Mouse (Mus musculus) embryonic facial prominence, embryonic 15.5 days (tissue): ENCODE measurements at regions not wholly inside any gene's neighbourhood (a gene's known extent, or its start where the extent isn't known, plus 50 kb on each side); places are given as distances from the start of the nearest gene placed in this dataset.
A peak's percentile ranks its signal among the peaks of the same experiment; 100 is the strongest.
"Not testable (repeated sequence)": the region's sequence is repeated elsewhere in the genome, so short reads cannot be mapped to it uniquely, and the experiment has no call there.

Experiments
- ATAC-seq: fragments of 200-750 bp; cut with Nextera tagmentation; 2 replicates; pipeline ENCODE4 v1.8.0; 2017; ENCODE audit warnings: low read depth, moderate TSS enrichment; ENCODE audit not compliant: insufficient number of reproducible peaks, low FRiP score, low TSS enrichment
- H3K27ac ChIP-seq: fragments of 300-500 bp; sonication (generic); replicated peaks from 2 replicates; pipeline ENCODE4 v1.5.1; 2015; ENCODE audit warnings: mild to moderate bottlenecking, inconsistent platforms
- H3K27me3 ChIP-seq: fragments of 300-500 bp; sonication (generic); 2 replicates; pipeline ENCODE4 v1.6.1; 2015; ENCODE audit warnings: inconsistent platforms
- H3K36me3 ChIP-seq: fragments of 300-500 bp; sonication (generic); 2 replicates; pipeline ENCODE4 v1.6.1; 2015; ENCODE audit warnings: mild to moderate bottlenecking, inconsistent platforms
- H3K4me1 ChIP-seq: fragments of 300-500 bp; sonication (generic); 2 replicates; pipeline ENCODE4 v1.6.1; 2015; ENCODE audit warnings: inconsistent platforms
- H3K4me2 ChIP-seq: fragments of 300-500 bp; sonication (generic); replicated peaks from 2 replicates; pipeline ENCODE4 v1.6.1; 2015; ENCODE audit warnings: mild to moderate bottlenecking, inconsistent platforms
- H3K4me3 ChIP-seq: fragments of 300-500 bp; sonication (generic); replicated peaks from 2 replicates; pipeline ENCODE4 v1.5.1; 2015; ENCODE audit warnings: mild to moderate bottlenecking, inconsistent platforms
- H3K9ac ChIP-seq: fragments of 300-500 bp; sonication (generic); 2 replicates; pipeline ENCODE4 v1.6.1; 2015; ENCODE audit warnings: inconsistent platforms
- H3K9me3 ChIP-seq: fragments of 300-500 bp; sonication (generic); replicated peaks from 2 replicates; pipeline ENCODE4 v1.6.1; 2016; ENCODE audit warnings: inconsistent platforms
- WGBS: fragments of 180-500 bp; shearing (Covaris S2); methylation state at CpG from one replicate; pipeline ENCODE4 v1.1.7; 2015; 5-methylcytosine and 5-hydroxymethylcytosine counted together

DNA sequence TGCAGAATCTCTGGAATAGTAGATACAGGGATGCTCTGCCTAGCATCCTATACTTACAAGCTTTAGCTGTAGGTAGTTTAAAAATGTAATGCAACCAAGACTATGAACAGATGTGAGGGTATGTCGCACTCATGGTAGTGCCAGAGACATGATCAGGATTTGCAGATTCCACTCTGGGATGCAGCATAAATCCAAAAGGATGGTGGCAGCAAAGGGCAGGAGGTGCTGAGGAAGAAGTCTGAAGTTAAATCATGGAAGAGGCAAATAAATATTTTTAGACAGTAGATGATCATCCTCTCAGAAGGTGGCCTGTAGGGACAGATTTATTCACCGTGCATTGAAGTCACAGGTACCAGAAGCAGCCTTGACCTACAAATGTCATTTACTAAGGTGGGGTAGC lies 768.1 kb upstream of the Kirrel3 start:
- ATAC-seq, result no peak
- no peaks in the 10 kb centered on the region for H3K9me3 ChIP-seq
- 88% methylated on average over 2 of the region's 2 CpGs for WGBS
- no peaks in the 10 kb centered on the region for H3K4me1 ChIP-seq
- H3K27ac ChIP-seq, result no peak overlapping the region
- H3K9ac ChIP-seq, result no peak overlapping the region
- no peaks in the 10 kb centered on the region for H3K36me3 ChIP-seq
- H3K4me2 ChIP-seq, result no peak overlapping the region
- no peaks in the 10 kb centered on the region for H3K27me3 ChIP-seq
- no peak overlapping the region for H3K4me3 ChIP-seq

DNA sequence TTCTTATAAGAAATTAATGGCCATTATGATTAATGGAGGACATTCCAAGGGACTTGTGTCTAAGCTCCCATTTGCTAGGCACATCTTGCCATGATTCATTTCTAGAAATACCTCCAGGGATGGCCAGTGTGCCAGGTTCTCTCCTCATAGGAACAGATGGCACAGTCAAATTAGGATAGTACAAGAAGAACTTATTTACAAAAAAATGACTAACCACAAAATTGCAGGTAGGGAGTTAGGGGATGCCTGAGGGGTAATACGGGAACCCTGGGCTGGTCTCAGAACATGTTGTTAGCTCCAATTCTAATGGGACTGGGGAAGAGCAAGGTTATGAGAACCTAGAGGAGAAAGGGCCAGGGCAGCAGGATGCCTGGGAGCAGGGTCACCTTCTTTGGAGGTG lies 760.9 kb upstream of the Kirrel3 start:
- H3K4me3 ChIP-seq, result no peak overlapping the region
- H3K27me3 ChIP-seq, result no peaks in the 10 kb centered on the region
- no peak for ATAC-seq
- no peak overlapping the region for H3K4me2 ChIP-seq
- no peak overlapping the region for H3K27ac ChIP-seq
- H3K9me3 ChIP-seq, result no peaks in the 10 kb centered on the region
- no peaks in the 10 kb centered on the region for H3K4me1 ChIP-seq
- no peak overlapping the region for H3K9ac ChIP-seq
- WGBS, result 85% methylated on average over 1 of the region's 1 CpGs
- no peaks in the 10 kb centered on the region for H3K36me3 ChIP-seq

DNA sequence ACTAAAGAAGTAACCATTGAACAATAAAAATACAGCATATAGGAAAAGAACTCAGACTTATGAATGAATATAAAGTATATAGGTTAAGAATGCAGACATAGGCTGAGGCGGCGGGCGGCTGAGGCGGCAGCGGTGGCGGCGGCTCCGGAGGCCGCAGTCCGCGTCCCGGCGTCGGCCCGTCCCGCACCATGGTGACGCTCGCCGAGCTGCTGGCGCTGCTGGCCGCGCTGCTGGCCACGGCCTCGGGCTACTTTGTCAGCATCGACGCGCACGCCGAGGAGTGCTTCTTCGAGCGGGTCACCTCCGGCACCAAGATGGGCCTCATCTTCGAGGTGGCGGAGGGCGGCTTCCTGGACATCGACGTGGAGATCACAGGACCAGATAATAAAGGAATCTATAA lies 757.6 kb upstream of the Kirrel3 start:
- not testable (repeated sequence) for H3K9me3 ChIP-seq, H3K4me1 ChIP-seq, H3K36me3 ChIP-seq, ATAC-seq, H3K4me2 ChIP-seq, H3K27me3 ChIP-seq, H3K27ac ChIP-seq, H3K9ac ChIP-seq, H3K4me3 ChIP-seq
- WGBS, result 81% methylated on average over 25 of the region's 37 CpGs

GRCm38 (mm10) chr9:33760701-33761100 lies 725.0 kb upstream of the Kirrel3 start:
- no peak for ATAC-seq
- H3K4me1 ChIP-seq, result no peaks in the 10 kb centered on the region
- H3K27ac ChIP-seq, result no peak overlapping the region
- H3K9ac ChIP-seq, result no peak overlapping the region
- no peaks in the 10 kb centered on the region for H3K27me3 ChIP-seq
- H3K36me3 ChIP-seq, result no peaks in the 10 kb centered on the region
- no peak overlapping the region for H3K4me2 ChIP-seq
- H3K9me3 ChIP-seq, result no peaks in the 10 kb centered on the region
- no peak overlapping the region for H3K4me3 ChIP-seq

DNA sequence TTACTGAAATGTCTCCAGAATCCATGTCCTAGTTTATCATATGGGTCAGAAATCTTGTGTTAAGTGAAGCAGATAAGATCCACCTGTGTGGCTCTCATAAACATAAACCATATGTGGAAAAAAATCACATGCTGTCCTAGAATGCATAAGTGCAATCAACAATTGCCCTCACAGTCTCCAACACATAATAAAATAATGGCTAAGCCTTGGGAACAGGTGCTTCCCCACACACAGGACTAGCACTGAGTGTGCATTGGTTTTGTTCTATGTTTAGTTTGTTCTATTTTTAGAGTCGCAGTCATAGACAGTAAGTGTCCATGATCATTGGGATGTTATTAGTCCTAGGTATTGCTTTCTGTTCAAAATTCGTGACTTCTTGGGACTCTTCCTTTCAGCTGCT lies 719.5 kb upstream of the Kirrel3 start:
- Histone ChIP-seq H3K9me3 (no peaks in the 10 kb centered on the region), H3K4me1 (no peaks in the 10 kb centered on the region), H3K4me2 (no peak overlapping the region), H3K27ac (no peak overlapping the region), H3K27me3 (no peaks in the 10 kb centered on the region), H3K9ac (no peak overlapping the region), H3K36me3 (no peaks in the 10 kb centered on the region), H3K4me3 (no peak overlapping the region)
- 76% methylated on average over 2 of the region's 2 CpGs for WGBS
- no peak for ATAC-seq

- Histone ChIP-seq H3K36me3 (no peaks in the 10 kb centered on the region), H3K9ac (no peak overlapping the region), H3K4me3 (no peak overlapping the region), H3K27me3 (no peaks in the 10 kb centered on the region), H3K4me2 (no peak overlapping the region), H3K9me3 (no peaks in the 10 kb centered on the region), H3K27ac (no peak overlapping the region), H3K4me1 (no peaks in the 10 kb centered on the region)
- 79% methylated on average over 2 of the region's 2 CpGs for WGBS
- no peak for ATAC-seq
Observed at GRCm38 (mm10) chr9:33769811-33770210, 715.9 kb upstream of the Kirrel3 start.

- no peak overlapping the region for H3K4me3 ChIP-seq
- H3K4me1 ChIP-seq, result no peaks in the 10 kb centered on the region
- H3K36me3 ChIP-seq, result no peaks in the 10 kb centered on the region
- H3K9ac ChIP-seq, result no peak overlapping the region
- 68% methylated on average over 5 of the region's 5 CpGs for WGBS
- H3K27ac ChIP-seq, result no peak overlapping the region
- no peak for ATAC-seq
- H3K4me2 ChIP-seq, result no peak overlapping the region
- no peaks in the 10 kb centered on the region for H3K27me3 ChIP-seq
- no peaks in the 10 kb centered on the region for H3K9me3 ChIP-seq
Observed at GRCm38 (mm10) chr9:33774178-33774577, 711.5 kb upstream of the Kirrel3 start.

- Histone ChIP-seq H3K4me2 (no peak overlapping the region), H3K36me3 (no peaks in the 10 kb centered on the region), H3K4me3 (no peak overlapping the region), H3K9ac (no peak overlapping the region), H3K27me3 (no peaks in the 10 kb centered on the region), H3K4me1 (no peaks in the 10 kb centered on the region), H3K27ac (no peak overlapping the region), H3K9me3 (no peaks in the 10 kb centered on the region)
- no peak for ATAC-seq
- WGBS, result 52% methylated on average over 4 of the region's 4 CpGs
Observed at GRCm38 (mm10) chr9:33790617-33791016, 695.1 kb upstream of the Kirrel3 start.

DNA sequence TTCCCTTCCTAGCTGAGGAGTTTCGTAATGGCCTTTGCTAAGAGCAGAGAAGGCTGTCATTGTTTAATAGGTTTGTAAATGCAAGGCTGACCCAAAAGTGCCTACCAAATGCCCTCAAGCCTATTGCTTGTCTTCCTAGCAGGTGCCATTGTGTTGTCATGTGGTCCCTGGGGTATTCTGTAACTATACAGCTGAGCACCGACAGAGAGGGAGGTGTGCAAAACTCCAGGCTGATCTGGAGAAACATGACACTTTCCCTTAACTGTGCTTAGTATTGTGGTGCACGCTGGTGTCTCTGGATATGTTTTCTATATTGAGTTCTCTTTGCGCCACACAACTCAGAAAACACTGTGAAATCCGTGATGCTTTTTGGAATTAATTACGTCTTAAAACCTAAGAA lies 685.4 kb upstream of the Kirrel3 start:
- Histone ChIP-seq H3K27me3 (no peaks in the 10 kb centered on the region; the same call in 1 of the 2 replicates), H3K4me3 (no peak overlapping the region), H3K36me3 (no peaks in the 10 kb centered on the region), H3K4me1 (no peaks in the 10 kb centered on the region), H3K9me3 (no peaks in the 10 kb centered on the region), H3K4me2 (no peak overlapping the region), H3K27ac (no peak overlapping the region), H3K9ac (no peak overlapping the region)
- 50% methylated on average over 6 of the region's 6 CpGs for WGBS
- ATAC-seq, result peak; percentile 75; the same call in 1 of the 2 replicates

DNA sequence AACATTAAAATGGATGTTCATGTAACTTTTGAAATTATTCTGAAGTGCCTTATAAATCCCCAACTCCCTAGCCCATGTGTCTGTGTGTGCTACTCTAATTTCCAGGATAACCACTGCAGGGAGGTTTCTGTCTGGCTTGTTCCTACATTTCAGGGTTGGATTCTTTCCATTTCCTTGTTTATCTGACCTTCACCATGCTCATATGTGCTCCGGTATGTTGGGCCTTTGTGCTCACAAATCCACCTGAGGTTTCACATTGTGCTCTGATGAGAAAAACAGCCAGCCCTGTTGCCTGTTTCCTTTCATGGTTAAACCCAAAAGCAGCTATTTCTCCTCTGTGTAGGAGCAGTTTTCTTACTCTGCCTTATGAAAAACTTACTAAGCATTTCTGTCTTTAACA lies 684.9 kb upstream of the Kirrel3 start:
- ATAC-seq, result no peak

GRCm38 (mm10) chr9:33814739-33815368 lies 670.8 kb upstream of the Kirrel3 start:
- H3K27ac ChIP-seq, result no peak overlapping the region
- whole genome bisulfite sequencing, result 69% methylated on average over 5 of the region's 5 CpGs
- H3K4me1 ChIP-seq, result no peaks in the 10 kb centered on the region
- H3K4me2 ChIP-seq, result no peak overlapping the region
- no peaks in the 10 kb centered on the region for H3K36me3 ChIP-seq
- H3K4me3 ChIP-seq, result no peak overlapping the region
- no peaks in the 10 kb centered on the region for H3K27me3 ChIP-seq
- no peak for ATAC-seq
- H3K9me3 ChIP-seq, result no peaks in the 10 kb centered on the region
- H3K9ac ChIP-seq, result no peak overlapping the region

More for the DNA sequence above, 684.9 kb upstream of the Kirrel3 start:
- H3K4me3 ChIP-seq, result no peak overlapping the region
- H3K4me2 ChIP-seq, result no peak overlapping the region
- H3K27me3 ChIP-seq, result no peaks in the 10 kb centered on the region; the same call in 1 of the 2 replicates
- 37% methylated on average over 1 of the region's 1 CpGs for WGBS
- no peak overlapping the region for H3K9ac ChIP-seq
- H3K4me1 ChIP-seq, result no peaks in the 10 kb centered on the region
- H3K27ac ChIP-seq, result no peak overlapping the region
- H3K9me3 ChIP-seq, result no peaks in the 10 kb centered on the region
- H3K36me3 ChIP-seq, result no peaks in the 10 kb centered on the region

DNA sequence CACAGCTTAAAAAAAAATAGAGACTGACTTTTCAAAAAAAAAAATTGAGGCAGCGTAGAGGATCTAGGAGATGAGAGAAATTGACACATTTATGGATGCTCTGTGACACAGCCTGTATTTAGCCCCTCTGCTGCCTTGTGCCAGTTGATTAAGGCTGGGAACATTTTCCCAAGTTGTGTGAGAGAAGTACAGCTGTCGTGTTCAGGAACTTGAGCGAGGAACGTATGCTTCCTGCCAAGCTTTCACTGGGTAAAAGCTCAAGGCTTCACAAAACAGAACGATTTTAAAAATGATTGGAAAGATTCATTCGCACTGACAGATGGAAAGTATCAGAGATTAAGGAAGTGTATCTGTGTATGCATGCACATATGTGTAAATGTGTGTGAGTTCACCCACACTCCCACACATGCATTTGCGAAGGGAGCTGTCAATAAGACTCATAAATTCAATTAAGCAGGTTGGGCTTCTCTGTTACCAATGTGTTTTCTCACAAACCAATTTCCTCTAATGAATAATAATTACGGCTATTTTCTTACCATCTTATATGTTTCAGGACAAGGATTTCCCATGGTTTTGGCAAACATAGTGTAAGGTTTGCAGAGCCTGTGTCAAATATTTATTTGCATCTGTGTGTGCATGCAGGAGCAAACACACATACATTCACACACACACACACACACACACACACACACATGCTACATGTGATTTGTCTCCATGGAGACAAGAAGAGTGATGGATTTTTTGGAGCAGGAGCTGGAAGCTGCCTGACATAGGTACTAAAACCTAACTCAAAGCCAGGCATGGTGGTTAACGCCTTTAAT lies 662.9 kb upstream of the Kirrel3 start:
- Histone ChIP-seq H3K4me2 (no peak overlapping the region), H3K9ac (no peak overlapping the region), H3K9me3 (no peaks in the 10 kb centered on the region), H3K36me3 (no peaks in the 10 kb centered on the region), H3K4me3 (no peak overlapping the region), H3K27ac (no peak overlapping the region), H3K27me3 (no peaks in the 10 kb centered on the region), H3K4me1 (no peaks in the 10 kb centered on the region)
- ATAC-seq, result no peak
- WGBS, result 63% methylated on average over 9 of the region's 9 CpGs
